In genomic region chr9:56074863-56075262, GRCm38 (mm10) we compare ENCODE assay signal across 8 mouse cellular contexts. TPM values are rescaled to one million over a fixed set of nuclear protein-coding genes. Genes with fewer than 3 reads are reported as not detected.
DNase-seq lines count a peak whose midpoint lies in the region; ATAC-seq lines count a peak whose summit lies in the region.
"Had no signal": no experiment of that assay in that cellular context is flagged by ENCODE, and none has a peak within 500 bp of the region (broad histone marks: within the 10 kb centered on the region; RNA-seq: fewer than 3 reads in every experiment).

No protein-coding gene starts in this region.

- 79% methylated on average over 12 of the region's 12 CpGs for WGBS in hindbrain, embryonic 11.5 days
- WGBS in hindbrain, embryonic 10.5 days, result 77% methylated on average over 12 of the region's 12 CpGs
- WGBS in neural tube, embryonic 12.5 days, result 74% methylated on average over 12 of the region's 12 CpGs
- 79% methylated on average over 12 of the region's 12 CpGs for WGBS in embryonic facial prominence, embryonic 14.5 days

- H3K9me3 ChIP-seq in hindbrain, embryonic 11.5 days (ENCODE audit: control insufficient read depth, low read length), result no peaks in the 10 kb centered on the region
- no peaks in the 10 kb centered on the region for H3K9me3 ChIP-seq in hindbrain, embryonic 10.5 days
- H3K9me3 ChIP-seq in neural tube, embryonic 12.5 days, result no peaks in the 10 kb centered on the region
- no peaks in the 10 kb centered on the region for H3K9me3 ChIP-seq in embryonic facial prominence, embryonic 14.5 days (ENCODE audit: control insufficient read depth, low read length)

- no peaks in the 10 kb centered on the region for H3K4me1 ChIP-seq in hindbrain, embryonic 11.5 days (replicated peaks; ENCODE audit: control insufficient read depth, insufficient read depth, low read length)
- H3K4me1 ChIP-seq in hindbrain, embryonic 10.5 days (replicated peaks), result peaks cover 19% of the 10 kb centered on the region
- H3K4me1 ChIP-seq in neural tube, embryonic 12.5 days, result peaks cover 11% of the 10 kb centered on the region
- H3K4me1 ChIP-seq in embryonic facial prominence, embryonic 14.5 days (ENCODE audit: control insufficient read depth, insufficient read depth, low read length), result peaks cover 9% of the 10 kb centered on the region; the same call in 1 of the 2 replicates

- peak; percentile 7; the same call in 1 of the 2 replicates for ATAC-seq in hindbrain, embryonic 11.5 days (ENCODE audit: low FRiP score)
- 0 out of 2 replicates have a peak, but pooled peaks have one; percentile 17 for ATAC-seq in neural tube, embryonic 12.5 days (ENCODE audit: low FRiP score, low read depth)
- 0 out of 2 replicates have a peak, but pooled peaks have one; percentile 2 for ATAC-seq in embryonic facial prominence, embryonic 14.5 days (ENCODE audit: low read depth)

- no peak overlapping the region for H3K4me3 ChIP-seq in hindbrain, embryonic 11.5 days (ENCODE audit: low read depth, low read length)
- H3K4me3 ChIP-seq in hindbrain, embryonic 10.5 days, result no peak overlapping the region
- H3K4me3 ChIP-seq in neural tube, embryonic 12.5 days, result no peak overlapping the region
- no peak overlapping the region for H3K4me3 ChIP-seq in embryonic facial prominence, embryonic 14.5 days (ENCODE audit: low read depth, low read length)
- H3K4me3 ChIP-seq: erythroblast, embryonic 14.5 days had no signal

- no peaks in the 10 kb centered on the region for H3K27me3 ChIP-seq in hindbrain, embryonic 11.5 days (ENCODE audit: control insufficient read depth, insufficient read depth, low read length)
- no peaks in the 10 kb centered on the region for H3K27me3 ChIP-seq in hindbrain, embryonic 10.5 days (ENCODE audit: insufficient read depth, poor library complexity, severe bottlenecking)
- H3K27me3 ChIP-seq in neural tube, embryonic 12.5 days (replicated peaks), result no peaks in the 10 kb centered on the region
- H3K27me3 ChIP-seq in embryonic facial prominence, embryonic 14.5 days (replicated peaks; ENCODE audit: control insufficient read depth, insufficient read depth, low read length), result no peaks in the 10 kb centered on the region

- H3K36me3 ChIP-seq in hindbrain, embryonic 11.5 days (ENCODE audit: control insufficient read depth, insufficient read depth, low read length), result no peaks in the 10 kb centered on the region
- peaks cover 53% of the 10 kb centered on the region for H3K36me3 ChIP-seq in hindbrain, embryonic 10.5 days
- H3K36me3 ChIP-seq in neural tube, embryonic 12.5 days, result peaks cover 35% of the 10 kb centered on the region
- H3K36me3 ChIP-seq in embryonic facial prominence, embryonic 14.5 days (ENCODE audit: control insufficient read depth, insufficient read depth, low read length), result 0 out of 2 replicates have a peak, but pooled peaks cover 6% of the 10 kb centered on the region

- H3K4me2 ChIP-seq in hindbrain, embryonic 11.5 days (replicated peaks; ENCODE audit: low read depth, low read length), result no peak overlapping the region
- H3K4me2 ChIP-seq in neural tube, embryonic 12.5 days (replicated peaks), result no peak overlapping the region
- H3K4me2 ChIP-seq in embryonic facial prominence, embryonic 14.5 days (ENCODE audit: low read depth, low read length), result no peak overlapping the region

- no peak overlapping the region for H3K9ac ChIP-seq in hindbrain, embryonic 11.5 days (ENCODE audit: low read depth, low read length)
- H3K9ac ChIP-seq in neural tube, embryonic 12.5 days, result no peak overlapping the region
- no peak overlapping the region for H3K9ac ChIP-seq in embryonic facial prominence, embryonic 14.5 days (ENCODE audit: low read depth, low read length)

- H3K27ac ChIP-seq in hindbrain, embryonic 11.5 days (ENCODE audit: low read depth, low read length), result no peak overlapping the region
- no peak overlapping the region for H3K27ac ChIP-seq in hindbrain, embryonic 10.5 days
- no peak overlapping the region for H3K27ac ChIP-seq in neural tube, embryonic 12.5 days
- H3K27ac ChIP-seq in embryonic facial prominence, embryonic 14.5 days (replicated peaks; ENCODE audit: low read depth, low read length), result no peak overlapping the region

- DNase-seq in hindbrain, embryonic 11.5 days (ENCODE audit: low spot score), result no peak
- no peak for DNase-seq in hindbrain, embryonic 10.5 days (ENCODE audit: low spot score)
- no peak for DNase-seq in neural tube, embryonic 10.5 days (ENCODE audit: extremely low spot score, low spot score)
- DNase-seq in embryonic facial prominence, embryonic 14.5 days (ENCODE audit: low spot score), result no peak
- DNase-seq in right cerebral cortex, postnatal 36 days (ENCODE audit: low spot score in 2 of 2), result no peak
- DNase-seq in ovary, postnatal 14 days (ENCODE audit: low spot score), result no peak

RNA-seq across cellular contexts. Expression of gene Pstpip1, which starts 14.9 kb away (rescaled TPM):
- 0.19 and 0.45 TPM in 2 replicates for polyA plus RNA-seq in hindbrain, embryonic 11.5 days (2014; fragmentation: Nextera tagmentation; extraction: Ambion mirVana)
- polyA plus RNA-seq in hindbrain, embryonic 10.5 days (2016; fragmentation: Nextera tagmentation; extraction: Ambion mirVana), result 0.78 and 0.82 TPM in 2 replicates
- polyA plus RNA-seq in neural tube, embryonic 12.5 days (2016; fragmentation: Nextera tagmentation; extraction: Ambion mirVana), result 0.74 and 0.78 TPM in 2 replicates
- polyA plus RNA-seq in embryonic facial prominence, embryonic 14.5 days (2014; fragmentation: Nextera tagmentation; extraction: Ambion mirVana), result 2.1 and 3.4 TPM in 2 replicates

RNA-seq across cellular contexts. Expression of gene Rcn2, which starts 33.2 kb away (rescaled TPM):
- 387 and 392 TPM in 2 replicates for polyA plus RNA-seq in hindbrain, embryonic 11.5 days (2014; fragmentation: Nextera tagmentation; extraction: Ambion mirVana)
- 300 and 320 TPM in 2 replicates for polyA plus RNA-seq in hindbrain, embryonic 10.5 days (2016; fragmentation: Nextera tagmentation; extraction: Ambion mirVana)
- polyA plus RNA-seq in neural tube, embryonic 12.5 days (2016; fragmentation: Nextera tagmentation; extraction: Ambion mirVana), result 308 and 317 TPM in 2 replicates
- 250 and 274 TPM in 2 replicates for polyA plus RNA-seq in embryonic facial prominence, embryonic 14.5 days (2014; fragmentation: Nextera tagmentation; extraction: Ambion mirVana)
